Mouse (Mus musculus) heart, postnatal 4 days (tissue): ENCODE results near the gene L1cam. TPM values are rescaled to one million over a fixed set of nuclear protein-coding genes. Genes with fewer than 3 reads are reported as not detected.

ENCODE experiments used
- DNase-seq: peaks from one replicate; pipeline ENCODE4 v3.0.0; 2021
- total RNA-seq, 2 experiments: library from RNA; stranded (reverse); gene quantifications; 2 replicates each; pipeline ENCODE4 v1.2.3; 2021

Gene L1cam
- total RNA-seq, 2 experiments from 2014 or later = 1.4 to 1.6 TPM

DNA sequence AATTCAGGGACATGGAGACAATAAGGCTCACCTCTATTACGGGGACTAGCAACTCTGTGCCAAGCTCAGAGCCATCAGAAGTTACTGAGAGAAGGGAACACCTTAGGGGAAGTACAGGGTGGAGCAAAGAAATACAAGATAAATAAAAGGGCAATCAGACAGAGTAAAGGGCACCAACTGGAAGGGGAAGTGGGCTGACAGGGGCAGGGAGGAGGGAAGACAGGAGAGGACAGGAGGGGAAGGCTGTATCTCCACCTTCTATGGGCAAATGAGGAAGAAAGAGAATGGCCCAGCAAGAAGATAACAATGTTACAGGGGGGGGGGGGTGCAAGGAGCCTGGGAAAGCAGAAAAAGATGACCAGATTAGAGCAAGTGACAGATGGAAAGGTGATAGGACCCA lies 18.9 kb downstream of the L1cam start:
- DNase-seq = no peak

DNA sequence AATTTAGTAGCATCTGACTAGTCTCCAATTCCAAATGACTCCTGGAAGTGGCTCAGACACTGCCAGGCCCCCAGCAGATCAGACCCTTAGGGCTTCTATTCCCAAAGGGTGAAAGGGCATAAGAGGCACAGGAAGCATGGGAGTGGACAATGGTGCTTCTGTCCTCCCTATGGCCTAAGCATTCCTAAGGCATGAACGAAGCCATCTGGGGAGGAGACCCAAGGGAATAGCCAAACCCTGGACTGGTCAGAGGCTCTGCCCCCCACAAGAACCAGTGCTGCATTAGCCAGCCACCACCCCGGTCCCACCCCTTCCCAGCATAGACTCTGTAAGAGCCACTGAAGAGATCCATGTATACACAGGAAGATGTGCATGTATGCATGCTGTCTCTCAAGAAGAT lies 20.0 kb downstream of the L1cam start:
- DNase-seq = no peak

GRCm38 (mm10) chrX:73871956-73872355 lies 23.9 kb downstream of the L1cam start:
- no peak for DNase-seq

DNA sequence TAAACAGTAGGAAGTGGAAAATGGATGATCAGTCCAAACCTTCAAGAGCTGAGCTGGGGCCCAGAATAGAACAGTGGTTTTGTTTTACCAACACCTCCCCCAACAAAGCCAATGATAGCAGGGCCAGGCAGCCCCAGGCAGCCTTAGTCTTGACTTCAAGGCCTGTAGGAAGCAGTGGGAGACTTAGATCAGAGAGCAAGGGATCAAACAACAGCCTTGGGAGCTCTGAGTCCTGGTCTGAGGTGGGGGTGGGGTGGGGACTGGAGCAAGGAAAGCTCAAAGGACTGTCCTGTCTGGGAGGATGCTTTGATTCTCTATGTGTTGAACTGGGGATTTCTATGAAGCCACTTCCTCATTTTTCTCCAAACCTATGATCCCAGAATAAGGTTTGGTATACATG lies 24.4 kb downstream of the L1cam start:
- no peak for DNase-seq

- peak; percentile 43 for DNase-seq
Observed at GRCm38 (mm10) chrX:73869334-73869733, 26.6 kb downstream of the L1cam start.

DNA sequence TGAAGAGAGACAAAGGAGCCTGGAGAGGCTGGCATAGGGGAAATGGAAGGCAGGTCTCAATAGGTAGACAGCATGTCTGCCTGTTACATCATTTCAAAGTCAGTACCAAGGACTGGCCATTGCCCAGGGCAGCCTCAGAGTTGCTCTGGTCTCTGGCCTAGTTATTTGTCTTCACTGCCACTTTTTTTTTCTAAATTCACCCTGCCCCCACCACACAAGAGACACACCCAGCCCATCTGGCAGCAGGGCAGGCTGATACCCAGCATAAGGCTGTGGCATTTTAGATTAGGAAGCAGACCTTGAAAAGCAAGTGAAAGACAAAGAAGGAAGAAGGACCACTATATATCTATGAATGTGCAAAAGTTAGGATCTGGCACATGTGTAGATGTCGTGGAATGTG lies 28.1 kb downstream of the L1cam start:
- DNase-seq = no peak

DNA sequence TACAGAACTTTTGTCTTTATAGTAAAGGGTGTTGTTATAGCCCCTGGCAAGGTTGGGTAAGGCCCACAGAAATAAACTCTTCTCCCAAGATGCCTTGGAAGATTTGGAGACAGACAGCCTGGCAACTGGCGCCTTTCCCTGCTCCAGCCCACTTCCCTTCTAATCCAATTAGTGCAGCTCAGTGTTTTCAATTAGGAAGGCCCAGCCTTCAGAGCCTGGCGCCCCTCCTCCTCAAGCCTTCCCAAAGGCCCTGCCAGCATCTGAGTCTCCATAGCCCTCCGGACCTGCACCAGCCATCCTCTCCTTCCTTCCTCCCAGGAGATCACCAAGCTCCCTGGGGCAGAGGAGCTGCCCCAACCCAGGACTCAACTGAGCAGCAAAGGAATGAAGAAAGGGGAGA lies 28.6 kb downstream of the L1cam start:
- no peak for DNase-seq

GRCm38 (mm10) chrX:73864692-73865091 lies 31.2 kb downstream of the L1cam start:
- no peak for DNase-seq

DNA sequence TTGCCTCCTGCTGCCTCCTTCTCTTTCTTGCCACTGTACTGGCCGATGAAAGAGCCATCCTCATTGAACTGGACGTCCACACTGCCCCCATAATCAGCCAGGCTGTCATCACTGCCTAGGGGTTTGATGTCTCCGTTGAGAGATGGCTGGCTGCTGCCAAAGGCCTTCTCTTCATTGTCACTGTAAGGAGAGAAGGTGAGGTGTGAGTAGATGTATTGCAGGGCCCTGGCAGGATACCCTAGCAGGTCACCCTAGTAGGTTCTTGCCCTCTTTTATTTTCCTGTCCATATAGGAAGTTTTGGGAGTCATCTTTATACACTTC lies 40.9 kb downstream of the L1cam start:
- DNase-seq = no peak

DNA sequence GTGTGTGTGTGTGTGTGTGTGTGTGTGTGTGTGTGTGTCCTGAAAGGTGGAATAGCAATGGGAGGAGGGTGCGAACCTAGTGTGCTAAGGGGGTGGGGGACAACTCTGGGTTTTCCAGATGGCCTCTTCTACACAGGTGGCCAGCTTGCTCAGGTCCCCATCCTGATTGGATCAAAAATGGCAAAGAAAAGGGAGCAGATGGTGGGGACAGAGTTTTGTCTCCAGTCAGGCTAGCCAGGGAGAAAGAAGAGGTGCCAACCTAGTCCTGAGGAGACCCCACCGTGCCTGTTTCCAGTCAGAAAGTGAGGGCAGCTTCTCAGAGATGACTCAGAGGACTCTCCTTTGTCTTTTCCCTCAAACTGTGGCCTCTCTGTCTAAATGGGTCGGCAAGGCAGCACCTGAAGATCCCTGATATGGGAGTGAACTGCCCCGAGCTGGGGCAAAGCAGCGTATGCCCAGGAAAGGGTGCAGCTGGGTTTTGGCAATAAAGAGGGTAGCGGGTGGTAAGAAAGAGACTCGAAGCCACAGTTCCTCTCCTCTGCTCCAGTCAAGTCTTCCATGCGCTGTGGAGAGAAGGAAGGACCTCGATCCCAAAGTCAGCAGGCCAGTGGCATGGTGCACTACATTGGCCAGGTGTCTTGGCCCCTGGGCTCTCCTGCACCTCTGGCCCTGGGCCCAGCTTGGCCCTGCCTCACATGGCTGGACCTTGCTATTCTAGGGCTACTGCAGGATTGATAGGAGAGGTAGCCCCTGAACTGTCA lies 41.4 kb downstream of the L1cam start:
- DNase-seq = peak; percentile 28

DNA sequence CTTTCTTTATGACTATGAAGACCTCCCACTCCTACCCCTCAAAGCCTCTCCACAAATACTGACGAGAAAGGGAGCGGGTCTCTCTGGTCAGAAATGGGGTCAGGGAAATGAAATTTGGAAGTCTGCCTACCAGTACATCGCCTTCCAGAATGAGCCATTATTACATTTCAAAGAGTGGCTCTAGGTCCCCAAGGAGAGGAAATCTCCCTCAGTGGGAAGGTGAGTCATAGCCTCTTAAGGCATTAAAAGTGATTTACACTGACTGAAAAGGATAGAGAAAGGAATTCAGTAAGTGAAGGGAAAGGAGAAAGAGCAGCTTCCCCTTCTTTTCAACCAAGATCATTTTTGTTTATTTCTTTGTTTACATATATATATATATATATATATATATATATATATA lies 59.2 kb downstream of the L1cam start:
- DNase-seq = no peak

DNA sequence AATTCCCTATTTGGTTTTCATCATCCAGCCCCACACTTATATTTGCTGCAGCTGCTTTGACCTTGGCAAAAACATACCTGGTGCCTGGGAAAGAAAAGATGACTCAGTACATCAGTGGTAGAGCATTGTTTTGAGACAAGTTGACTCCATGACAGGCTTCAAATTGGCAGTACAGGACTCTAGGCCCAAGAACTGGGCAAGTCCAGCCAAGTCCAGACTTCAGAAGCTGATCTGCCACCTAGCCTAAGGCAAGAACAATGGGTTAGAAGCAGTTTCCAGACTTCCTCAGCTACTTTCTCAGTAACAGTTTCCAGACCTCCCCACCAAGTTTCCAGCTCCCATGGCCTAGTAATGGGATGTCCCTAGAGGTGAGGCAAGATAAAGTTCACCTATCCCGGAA lies 60.2 kb downstream of the L1cam start:
- no peak for DNase-seq

GRCm38 (mm10) chrX:73824185-73825151 lies 71.4 kb downstream of the L1cam start, which contains the start of gene Pdzd4:
Gene Pdzd4 (minus strand): TSS chrX:73824969.
- DNase-seq = peak; percentile 50

DNA sequence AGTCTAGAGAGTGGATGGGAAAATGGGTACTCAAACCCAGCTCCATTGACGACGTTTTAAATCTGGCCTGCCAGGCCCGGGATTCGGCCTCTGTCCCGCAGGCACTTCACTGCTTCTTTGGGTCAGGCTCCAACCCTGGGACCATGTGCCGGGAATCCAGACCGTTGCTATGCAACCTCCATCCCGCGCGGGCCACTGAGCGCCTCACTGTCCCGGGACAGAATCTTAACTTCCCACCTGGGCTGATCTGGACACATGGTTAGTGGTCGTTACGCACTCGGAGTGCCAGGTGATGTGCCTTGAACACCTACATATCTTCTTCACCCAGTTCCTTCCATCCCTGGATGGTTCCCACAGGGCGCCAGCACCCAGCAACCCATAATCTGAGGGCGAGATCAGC lies 72.2 kb downstream of the L1cam start:
- no peak for DNase-seq

- DNase-seq = no peak
Observed at GRCm38 (mm10) chrX:73816596-73817314, 79.2 kb downstream of the L1cam start.

DNA sequence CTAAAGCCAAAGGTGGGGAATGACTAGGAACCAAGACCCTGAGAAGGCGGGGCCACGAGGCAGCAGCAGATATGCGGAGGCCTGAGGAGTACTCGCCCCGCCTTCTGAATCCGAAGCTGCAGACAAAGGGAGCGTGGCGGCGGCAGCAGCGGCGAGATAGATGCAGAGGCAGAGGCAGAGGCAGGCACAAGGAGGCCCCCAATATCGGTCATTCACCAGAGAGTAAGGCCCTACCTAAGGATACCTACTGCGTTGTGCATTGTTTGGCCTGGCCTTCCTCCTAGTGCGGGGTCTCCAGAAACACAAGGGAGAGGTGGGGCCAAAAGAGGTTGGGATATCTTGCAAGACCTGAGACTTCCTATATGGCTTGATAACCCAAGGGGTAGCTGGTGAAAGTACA lies 80.8 kb downstream of the L1cam start:
- no peak for DNase-seq

DNA sequence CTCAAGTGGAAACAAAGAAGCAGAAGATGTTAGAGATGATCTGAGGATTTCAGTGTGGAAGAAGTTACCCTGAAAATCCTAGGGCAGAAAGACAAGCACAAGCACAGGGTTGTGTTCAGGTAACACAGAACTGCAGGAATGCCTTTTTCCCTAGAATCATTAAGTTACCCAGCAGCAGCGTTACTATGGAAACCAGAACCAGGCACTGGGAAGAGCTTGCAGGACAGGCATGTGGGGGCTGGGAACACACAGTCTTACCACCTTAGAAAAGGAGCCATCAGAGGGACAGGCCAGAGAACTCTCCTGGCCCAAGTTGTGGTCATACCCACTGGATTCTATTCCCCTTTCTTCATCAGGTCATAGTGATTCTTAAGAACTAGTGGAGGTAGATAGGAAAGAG lies 90.1 kb downstream of the L1cam start:
- no peak for DNase-seq

Other genes with a start within 250 kb of the L1cam start
- 10 to 100 TPM; 10.4 to 12.7 TPM for gene Pnck, start 236.0 kb downstream of the L1cam start, total RNA-seq
- gene Slc6a8, start 223.0 kb downstream of the L1cam start, total RNA-seq = 100 to 1,000 TPM; 120 TPM
- gene Bcap31, start 179.9 kb downstream of the L1cam start, total RNA-seq = 10 to 100 TPM; 94.0 to 99.8 TPM
- 10 to 100 TPM; 20.4 to 20.7 TPM for gene Abcd1, start 179.5 kb downstream of the L1cam start, total RNA-seq
- gene Plxnb3, start 139.0 kb downstream of the L1cam start, total RNA-seq = under 1 TPM; 0.54 to 0.67 TPM
- gene Srpk3, start 121.7 kb downstream of the L1cam start, total RNA-seq = 10 to 100 TPM; 49.2 to 50.9 TPM
- 100 to 1,000 TPM; 401 to 448 TPM for gene Idh3g, start 109.2 kb downstream of the L1cam start, total RNA-seq
- 100 to 1,000 TPM; 107 to 109 TPM for gene Ssr4, start 109.1 kb downstream of the L1cam start, total RNA-seq
- gene Pdzd4, start 71.1 kb downstream of the L1cam start, total RNA-seq = 1 to 10 TPM; 3.2 to 3.4 TPM
- not detected for gene Avpr2, start 4.0 kb downstream of the L1cam start, total RNA-seq
- gene Arhgap4, start 25.8 kb upstream of the L1cam start, total RNA-seq = 1 to 10 TPM; 1.8 to 2.0 TPM
- 10 to 100 TPM; 66.7 to 71.7 TPM for gene Naa10, start 25.8 kb upstream of the L1cam start, total RNA-seq
- 10 to 100 TPM; 21.4 to 22.9 TPM for gene Renbp, start 34.7 kb upstream of the L1cam start, total RNA-seq
- gene Hcfc1, start 70.3 kb upstream of the L1cam start, total RNA-seq = 10 to 100 TPM; 73.9 to 79.3 TPM
- gene Irak1, start 127.8 kb upstream of the L1cam start, total RNA-seq = 10 to 100 TPM; 56.4 to 57.1 TPM
- not detected for gene Opn1mw, start 231.4 kb upstream of the L1cam start, total RNA-seq
- gene Mecp2, start 239.3 kb upstream of the L1cam start, total RNA-seq = 10 to 100 TPM; 37.6 to 39.6 TPM